Mouse (Mus musculus): ENCODE results near the gene Rnf212b. TPM values are rescaled to one million over a fixed set of nuclear protein-coding genes. Genes with fewer than 3 reads are reported as not detected.

Rnf212b gene
- total and polyA plus RNA-seq, 3 experiments = 0.27 TPM; not detected in 2

DNA sequence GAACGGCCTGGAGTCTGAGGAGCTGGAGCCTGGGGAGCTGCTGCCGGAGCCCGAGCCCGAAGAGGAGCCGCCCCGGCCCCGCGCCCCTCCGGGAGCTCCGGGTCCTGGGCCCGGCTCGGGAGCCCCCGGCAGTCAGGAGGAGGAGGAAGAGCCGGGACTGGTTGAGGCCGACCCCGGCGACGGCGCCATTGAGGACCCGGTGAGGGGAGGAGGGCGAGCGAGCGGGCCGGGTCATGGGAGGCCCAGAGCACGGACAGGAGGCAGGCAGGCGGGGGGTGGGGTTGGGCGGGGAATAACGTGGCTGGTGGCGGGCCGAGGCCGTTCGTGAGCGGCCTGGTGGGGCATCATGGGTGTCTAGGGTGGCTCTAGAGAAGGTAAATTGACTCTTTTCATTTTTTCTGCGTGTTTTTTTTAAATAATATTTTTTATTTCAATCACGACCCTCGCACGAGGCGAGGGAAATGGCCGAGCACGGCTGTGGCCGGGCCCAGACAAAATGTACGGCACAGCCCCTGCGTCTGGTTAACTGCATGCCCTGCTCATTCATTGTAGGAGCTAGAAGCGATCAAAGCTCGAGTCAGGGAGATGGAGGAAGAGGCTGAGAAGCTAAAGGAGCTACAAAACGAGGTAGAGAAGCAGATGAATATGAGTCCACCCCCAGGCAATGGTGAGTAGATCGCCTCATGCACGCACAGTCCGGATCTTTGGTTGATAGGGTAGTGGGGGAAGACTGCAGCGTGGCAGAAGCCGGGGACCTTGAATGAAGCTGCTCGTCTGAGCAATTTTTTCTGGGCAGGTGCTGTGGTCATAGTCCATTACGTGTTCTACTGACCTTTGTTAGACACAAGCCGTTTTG lies 80.6 kb downstream of the Rnf212b start:
- DNase-seq (ENCODE audit: low spot score) (peak; percentile 61), ATAC-seq (ENCODE audit: extremely low read depth, insufficient number of reproducible peaks, low FRiP score, poor library complexity, severe bottlenecking) (no peak)
- Histone ChIP-seq H3K4me3 (ENCODE audit: low read depth, low read length) (peak overlapping the region; percentile 80), H3K27me3 (ENCODE audit: insufficient read depth, low read length) (no peaks in the 10 kb centered on the region), H3K36me3 (replicated peaks) (peaks cover 56% of the 10 kb centered on the region), H3K4me1 (ENCODE audit: insufficient read depth, low read depth, low read length) (peaks cover 37% of the 10 kb centered on the region), H3K9me3 (replicated peaks) (no peaks in the 10 kb centered on the region)
- TF ChIP-seq GATA2 (IDR thresholded peaks at IDR 0.05; ENCODE audit: borderline replicate concordance, low read depth, low read length) = no peak
- TF ChIP-seq CTCF (IDR thresholded peaks at IDR 0.05; ENCODE audit: low read depth, low read length) = no peak
- no peak for TF ChIP-seq TAL1 (conservative IDR thresholded peaks at IDR 0.05; ENCODE audit: low read depth, low read length)
- no peak for TF ChIP-seq POLR2AphosphoS5 (IDR thresholded peaks at IDR 0.05; ENCODE audit: insufficient replicate concordance, low read depth, low read length)
- no peak for TF ChIP-seq GATA1 (IDR thresholded peaks at IDR 0.05; ENCODE audit: borderline replicate concordance, low read length)

DNA sequence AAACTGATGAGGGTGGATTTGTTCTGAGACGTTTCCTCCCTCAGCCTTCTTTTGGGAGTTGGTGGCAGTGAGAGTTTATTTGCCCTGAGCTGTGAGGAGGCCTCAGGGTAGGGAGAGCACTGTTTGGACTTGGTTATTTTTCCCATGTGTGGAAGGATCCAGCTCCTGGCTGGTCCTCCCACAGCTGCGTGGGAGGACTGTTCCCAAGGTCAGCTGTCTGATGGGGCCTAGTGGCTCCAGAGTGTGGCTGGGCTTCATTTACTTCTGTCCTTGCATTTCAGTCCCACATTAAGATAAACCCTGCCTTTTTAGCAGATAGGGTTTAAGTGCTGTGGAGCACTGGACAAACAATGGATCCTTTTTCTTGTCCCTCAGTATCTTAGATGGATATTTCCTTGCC lies 83.5 kb downstream of the Rnf212b start:
- Histone ChIP-seq H3K9me3 (replicated peaks) (no peaks in the 10 kb centered on the region), H3K36me3 (replicated peaks) (peaks cover 50% of the 10 kb centered on the region), H3K27me3 (ENCODE audit: insufficient read depth, low read length) (no peaks in the 10 kb centered on the region), H3K4me3 (ENCODE audit: low read depth, low read length) (no peak overlapping the region), H3K4me1 (ENCODE audit: insufficient read depth, low read depth, low read length) (peaks cover 36% of the 10 kb centered on the region)
- TF ChIP-seq TAL1 (conservative IDR thresholded peaks at IDR 0.05; ENCODE audit: low read depth, low read length) = no peak
- no peak for TF ChIP-seq GATA2 (IDR thresholded peaks at IDR 0.05; ENCODE audit: borderline replicate concordance, low read depth, low read length)
- no peak for TF ChIP-seq GATA1 (IDR thresholded peaks at IDR 0.05; ENCODE audit: borderline replicate concordance, low read length)
- no peak for TF ChIP-seq POLR2AphosphoS5 (IDR thresholded peaks at IDR 0.05; ENCODE audit: insufficient replicate concordance, low read depth, low read length)
- no peak for TF ChIP-seq CTCF (IDR thresholded peaks at IDR 0.05; ENCODE audit: low read depth, low read length)
- DNase-seq (ENCODE audit: low spot score) (no peak), ATAC-seq (ENCODE audit: extremely low read depth, insufficient number of reproducible peaks, low FRiP score, poor library complexity, severe bottlenecking) (no peak)

DNA sequence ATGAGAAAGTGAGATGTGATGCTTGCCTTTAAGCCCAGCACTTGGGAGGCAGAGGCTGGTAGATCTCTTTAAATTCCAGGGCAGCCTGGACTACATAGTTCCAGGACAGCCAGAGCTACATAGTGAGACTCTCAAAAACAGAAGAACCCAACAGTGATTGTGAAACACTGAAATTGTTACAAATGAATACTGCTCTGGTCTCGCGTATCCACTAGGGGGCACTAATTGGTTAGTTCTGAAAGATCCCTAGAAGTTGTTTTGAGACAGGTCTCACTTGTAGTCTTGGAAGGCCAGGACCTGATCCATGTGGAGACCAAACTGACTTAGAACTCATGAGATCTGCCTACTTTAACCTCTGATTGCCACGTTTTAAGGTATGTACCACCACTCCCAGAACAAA lies 86.4 kb downstream of the Rnf212b start:
- Histone ChIP-seq H3K9me3 (replicated peaks) (no peaks in the 10 kb centered on the region), H3K36me3 (replicated peaks) (peaks cover 45% of the 10 kb centered on the region), H3K4me1 (ENCODE audit: insufficient read depth, low read depth, low read length) (peaks cover 27% of the 10 kb centered on the region), H3K27me3 (ENCODE audit: insufficient read depth, low read length) (peaks cover 3% of the 10 kb centered on the region; the same call in 1 of the 2 replicates), H3K4me3 (ENCODE audit: low read depth, low read length) (no peak overlapping the region)
- DNase-seq (ENCODE audit: low spot score) (peak; percentile 52), ATAC-seq (ENCODE audit: extremely low read depth, insufficient number of reproducible peaks, low FRiP score, poor library complexity, severe bottlenecking) (no peak)
- TF ChIP-seq CTCF (IDR thresholded peaks at IDR 0.05; ENCODE audit: low read depth, low read length) = peak; percentile 57; the same call in 1 of the 2 replicates
- no peak; the same call in 1 of the 2 replicates for TF ChIP-seq POLR2AphosphoS5 (IDR thresholded peaks at IDR 0.05; ENCODE audit: insufficient replicate concordance, low read depth, low read length)

- TF ChIP-seq GATA2 (IDR thresholded peaks at IDR 0.05; ENCODE audit: borderline replicate concordance, low read depth, low read length) (no peak), TAL1 (conservative IDR thresholded peaks at IDR 0.05; ENCODE audit: low read depth, low read length) (no peak), GATA1 (IDR thresholded peaks at IDR 0.05; ENCODE audit: borderline replicate concordance, low read length) (no peak), CTCF (IDR thresholded peaks at IDR 0.05; ENCODE audit: low read depth, low read length) (no peak), POLR2AphosphoS5 (IDR thresholded peaks at IDR 0.05; ENCODE audit: insufficient replicate concordance, low read depth, low read length) (no peak)
- ATAC-seq (ENCODE audit: extremely low read depth, insufficient number of reproducible peaks, low FRiP score, poor library complexity, severe bottlenecking) = no peak
- no peak overlapping the region for H3K4me3 ChIP-seq (ENCODE audit: low read depth, low read length)
These were observed 89.7 kb downstream of the Rnf212b start for GRCm38 (mm10) chr14:54903641-54904040.

More at GRCm38 (mm10) chr14:54903641-54904040, 89.7 kb downstream of the Rnf212b start:
- peaks cover 13% of the 10 kb centered on the region for H3K36me3 ChIP-seq (replicated peaks)
- no peaks in the 10 kb centered on the region for H3K9me3 ChIP-seq (replicated peaks)
- no peak for DNase-seq (ENCODE audit: low spot score)
- peaks cover 26% of the 10 kb centered on the region for H3K27me3 ChIP-seq (ENCODE audit: insufficient read depth, low read length)
- peaks cover 5% of the 10 kb centered on the region for H3K4me1 ChIP-seq (ENCODE audit: insufficient read depth, low read depth, low read length)

Other genes with a start within 250 kb of the Rnf212b start
Only the 20 nearest of the 24 such genes appear.
- not detected in 2 replicates for gene Psmb11, start 192.7 kb upstream of the Rnf212b start, total RNA-seq (2014; fragmentation: Nextera tagmentation)
- gene Psmb11, start 192.7 kb upstream of the Rnf212b start, total RNA-seq (2017) = 0.11 and 0.12 TPM in 2 replicates
- not detected in 2 replicates for gene Psmb11, start 192.7 kb upstream of the Rnf212b start, polyA plus RNA-seq (2012)
- not detected in 2 replicates for gene Gm17606, start 173.2 kb upstream of the Rnf212b start, total RNA-seq (2014; fragmentation: Nextera tagmentation)
- not detected in 2 replicates for gene Gm17606, start 173.2 kb upstream of the Rnf212b start, total RNA-seq (2017)
- not detected in 2 replicates for gene Gm17606, start 173.2 kb upstream of the Rnf212b start, polyA plus RNA-seq (2012)
- 0.68 and 0.73 TPM in 2 replicates for gene Cdh24, start 172.8 kb upstream of the Rnf212b start, total RNA-seq (2014; fragmentation: Nextera tagmentation)
- 0.11 and 0.35 TPM in 2 replicates for gene Cdh24, start 172.8 kb upstream of the Rnf212b start, total RNA-seq (2017)
- 1.5 and 1.8 TPM in 2 replicates for gene Cdh24, start 172.8 kb upstream of the Rnf212b start, polyA plus RNA-seq (2012)
- 38.2 and 45.2 TPM in 2 replicates for gene 1700123O20Rik, start 127.9 kb upstream of the Rnf212b start, total RNA-seq (2014; fragmentation: Nextera tagmentation)
- 34.1 and 34.6 TPM in 2 replicates for gene 1700123O20Rik, start 127.9 kb upstream of the Rnf212b start, total RNA-seq (2017)
- 10.1 and 12.5 TPM in 2 replicates for gene 1700123O20Rik, start 127.9 kb upstream of the Rnf212b start, polyA plus RNA-seq (2012)
- 266 and 298 TPM in 2 replicates for gene Acin1, start 127.2 kb upstream of the Rnf212b start, total RNA-seq (2014; fragmentation: Nextera tagmentation)
- gene Acin1, start 127.2 kb upstream of the Rnf212b start, total RNA-seq (2017) = 115 and 125 TPM in 2 replicates
- gene Acin1, start 127.2 kb upstream of the Rnf212b start, polyA plus RNA-seq (2012) = 640 and 697 TPM in 2 replicates
- not detected in 2 replicates for gene Gm29776, start 115.3 kb upstream of the Rnf212b start, total RNA-seq (2014; fragmentation: Nextera tagmentation)
- gene Gm29776, start 115.3 kb upstream of the Rnf212b start, total RNA-seq (2017) = 0.11 TPM in 1 of 2 replicates, not detected in the other
- gene Gm29776, start 115.3 kb upstream of the Rnf212b start, polyA plus RNA-seq (2012) = 0.02 TPM in 1 of 2 replicates, not detected in the other
- gene Cebpe, start 102.0 kb upstream of the Rnf212b start, total RNA-seq (2014; fragmentation: Nextera tagmentation) = 0.90 and 1.6 TPM in 2 replicates
- 0.16 TPM in 1 of 2 replicates, not detected in the other for gene Cebpe, start 102.0 kb upstream of the Rnf212b start, total RNA-seq (2017)
- gene Cebpe, start 102.0 kb upstream of the Rnf212b start, polyA plus RNA-seq (2012) = 11.1 and 12.4 TPM in 2 replicates
- 325 and 329 TPM in 2 replicates for gene Slc7a8, start 32.2 kb upstream of the Rnf212b start, total RNA-seq (2014; fragmentation: Nextera tagmentation)
- 45.0 and 54.9 TPM in 2 replicates for gene Slc7a8, start 32.2 kb upstream of the Rnf212b start, total RNA-seq (2017)
- gene Slc7a8, start 32.2 kb upstream of the Rnf212b start, polyA plus RNA-seq (2012) = 191 and 199 TPM in 2 replicates
- gene Homez, start 56.8 kb downstream of the Rnf212b start, total RNA-seq (2014; fragmentation: Nextera tagmentation) = 9.2 and 10.0 TPM in 2 replicates
- 8.1 and 8.4 TPM in 2 replicates for gene Homez, start 56.8 kb downstream of the Rnf212b start, total RNA-seq (2017)
- gene Homez, start 56.8 kb downstream of the Rnf212b start, polyA plus RNA-seq (2012) = 1.2 and 1.3 TPM in 2 replicates
- 3.6 and 8.7 TPM in 2 replicates for gene Ppp1r3e, start 63.4 kb downstream of the Rnf212b start, total RNA-seq (2014; fragmentation: Nextera tagmentation)
- gene Ppp1r3e, start 63.4 kb downstream of the Rnf212b start, total RNA-seq (2017) = 0.64 and 0.87 TPM in 2 replicates
- 1.2 TPM in 2 replicates for gene Ppp1r3e, start 63.4 kb downstream of the Rnf212b start, polyA plus RNA-seq (2012)
- gene Bcl2l2, start 69.2 kb downstream of the Rnf212b start, total RNA-seq (2014; fragmentation: Nextera tagmentation) = 9.9 and 10.6 TPM in 2 replicates
- 12.7 and 14.0 TPM in 2 replicates for gene Bcl2l2, start 69.2 kb downstream of the Rnf212b start, total RNA-seq (2017)
- 25.2 and 36.3 TPM in 2 replicates for gene Bcl2l2, start 69.2 kb downstream of the Rnf212b start, polyA plus RNA-seq (2012)
- gene Gm20521, start 69.3 kb downstream of the Rnf212b start, total RNA-seq (2014; fragmentation: Nextera tagmentation) = 5.5 TPM in 1 of 2 replicates, not detected in the other
- gene Gm20521, start 69.3 kb downstream of the Rnf212b start, total RNA-seq (2017) = 1.2 and 2.1 TPM in 2 replicates
- gene Gm20521, start 69.3 kb downstream of the Rnf212b start, polyA plus RNA-seq (2012) = 3.0 and 4.0 TPM in 2 replicates
- gene Pabpn1, start 78.4 kb downstream of the Rnf212b start, total RNA-seq (2014; fragmentation: Nextera tagmentation) = 190 and 193 TPM in 2 replicates
- gene Pabpn1, start 78.4 kb downstream of the Rnf212b start, total RNA-seq (2017) = 118 and 142 TPM in 2 replicates
- 387 and 490 TPM in 2 replicates for gene Pabpn1, start 78.4 kb downstream of the Rnf212b start, polyA plus RNA-seq (2012)
- 0.60 TPM in 1 of 2 replicates, not detected in the other for gene Slc22a17, start 99.0 kb downstream of the Rnf212b start, total RNA-seq (2014; fragmentation: Nextera tagmentation)
- gene Slc22a17, start 99.0 kb downstream of the Rnf212b start, total RNA-seq (2017) = 0.05 and 0.06 TPM in 2 replicates
- 0.13 and 0.33 TPM in 2 replicates for gene Slc22a17, start 99.0 kb downstream of the Rnf212b start, polyA plus RNA-seq (2012)
- gene Efs, start 112.0 kb downstream of the Rnf212b start, total RNA-seq (2014; fragmentation: Nextera tagmentation) = not detected in 2 replicates
- gene Efs, start 112.0 kb downstream of the Rnf212b start, total RNA-seq (2017) = not detected in 2 replicates
- not detected in 2 replicates for gene Efs, start 112.0 kb downstream of the Rnf212b start, polyA plus RNA-seq (2012)
- not detected in 2 replicates for gene Il25, start 118.6 kb downstream of the Rnf212b start, total RNA-seq (2014; fragmentation: Nextera tagmentation)
- not detected in 2 replicates for gene Il25, start 118.6 kb downstream of the Rnf212b start, total RNA-seq (2017)
- gene Il25, start 118.6 kb downstream of the Rnf212b start, polyA plus RNA-seq (2012) = not detected in 2 replicates
- gene Cmtm5, start 122.1 kb downstream of the Rnf212b start, total RNA-seq (2014; fragmentation: Nextera tagmentation) = not detected in 2 replicates
- not detected in 2 replicates for gene Cmtm5, start 122.1 kb downstream of the Rnf212b start, total RNA-seq (2017)
- gene Cmtm5, start 122.1 kb downstream of the Rnf212b start, polyA plus RNA-seq (2012) = not detected in 2 replicates
- gene Myh6, start 152.8 kb downstream of the Rnf212b start, total RNA-seq (2014; fragmentation: Nextera tagmentation) = not detected in 2 replicates
- gene Myh6, start 152.8 kb downstream of the Rnf212b start, total RNA-seq (2017) = 0.29 and 0.38 TPM in 2 replicates
- 0.18 and 0.23 TPM in 2 replicates for gene Myh6, start 152.8 kb downstream of the Rnf212b start, polyA plus RNA-seq (2012)
- gene Gm17428, start 162.8 kb downstream of the Rnf212b start, total RNA-seq (2014; fragmentation: Nextera tagmentation) = not detected in 2 replicates
- not detected in 2 replicates for gene Gm17428, start 162.8 kb downstream of the Rnf212b start, total RNA-seq (2017)
- not detected in 2 replicates for gene Gm17428, start 162.8 kb downstream of the Rnf212b start, polyA plus RNA-seq (2012)
- gene Myh7, start 180.5 kb downstream of the Rnf212b start, total RNA-seq (2014; fragmentation: Nextera tagmentation) = 0.90 TPM in 1 of 2 replicates, not detected in the other
- gene Myh7, start 180.5 kb downstream of the Rnf212b start, total RNA-seq (2017) = under 0.01 and 0.16 TPM in 2 replicates
- gene Myh7, start 180.5 kb downstream of the Rnf212b start, polyA plus RNA-seq (2012) = 0.17 and 0.18 TPM in 2 replicates